Mouse (Mus musculus) adrenal gland, adult 2 months (tissue): ENCODE data around the gene Polr2a. TPM values are rescaled to one million over a fixed set of nuclear protein-coding genes. Genes with fewer than 3 reads are reported as not detected.
"Not testable (repeated sequence)": the region's sequence is repeated elsewhere in the genome, so short reads cannot be mapped to it uniquely, and the experiment has no call there.

Experiments used
- DNase-seq: peaks from one replicate; pipeline ENCODE4 v3.0.0; 2021
- polyA plus RNA-seq: library from polyadenylated mRNA; depleted of rRNA; stranded (reverse); fragments of >200 nt; gene quantifications from 2 replicates; pipeline ENCODE4 v1.2.3, GENCODE M21; 2012
- total RNA-seq, 2 experiments: library from RNA; stranded (reverse); gene quantifications; 2 replicates each; pipeline ENCODE4 v1.2.3; 2021

Gene Polr2a
- total and polyA plus RNA-seq, 3 experiments = 38.3 to 77.9 (median 71.4) TPM

- no peak for DNase-seq
Measured at GRCm38 (mm10) chr11:69754701-69755100, 3.7 kb downstream of the Polr2a start.

GRCm38 (mm10) chr11:69754233-69754632, 4.2 kb downstream of the Polr2a start:
- no peak for DNase-seq

- peak; percentile 66 for DNase-seq
Measured at GRCm38 (mm10) chr11:69752686-69753085, 5.8 kb downstream of the Polr2a start.

GRCm38 (mm10) chr11:69751635-69752034, 6.8 kb downstream of the Polr2a start:
- no peak for DNase-seq

GRCm38 (mm10) chr11:69731408-69731807, 27.0 kb downstream of the Polr2a start:
- DNase-seq = not testable (repeated sequence)

- DNase-seq = peak; percentile 60
Measured at GRCm38 (mm10) chr11:69729063-69729462, 29.4 kb downstream of the Polr2a start.

- DNase-seq = no peak
Measured at GRCm38 (mm10) chr11:69725951-69726350, 32.5 kb downstream of the Polr2a start.

GRCm38 (mm10) chr11:69723074-69723473, 35.4 kb downstream of the Polr2a start:
- no peak for DNase-seq

- DNase-seq = peak; percentile 35
Measured at GRCm38 (mm10) chr11:69720852-69721251, 37.6 kb downstream of the Polr2a start.

GRCm38 (mm10) chr11:69719423-69719822, 39.0 kb downstream of the Polr2a start:
- DNase-seq = no peak

GRCm38 (mm10) chr11:69718661-69719060, 39.8 kb downstream of the Polr2a start:
- DNase-seq = no peak

- no peak for DNase-seq
Measured at GRCm38 (mm10) chr11:69716953-69717352, 41.5 kb downstream of the Polr2a start.

GRCm38 (mm10) chr11:69715929-69716328, 42.5 kb downstream of the Polr2a start:
- DNase-seq = peak; percentile 83

GRCm38 (mm10) chr11:69715482-69715881, 43.0 kb downstream of the Polr2a start:
- DNase-seq = peak; percentile 45

GRCm38 (mm10) chr11:69714636-69715329, 43.7 kb downstream of the Polr2a start:
- DNase-seq = no peak

- DNase-seq = no peak
Measured at GRCm38 (mm10) chr11:69712954-69713672, 45.3 kb downstream of the Polr2a start.

- no peak for DNase-seq
Measured at GRCm38 (mm10) chr11:69711082-69711481, 47.4 kb downstream of the Polr2a start.

- no peak for DNase-seq
Measured at GRCm38 (mm10) chr11:69710470-69710869, 48.0 kb downstream of the Polr2a start.

GRCm38 (mm10) chr11:69709554-69710446, 48.6 kb downstream of the Polr2a start:
- DNase-seq = no peak

- no peak for DNase-seq
Measured at GRCm38 (mm10) chr11:69708614-69709265, 49.7 kb downstream of the Polr2a start.

- DNase-seq = no peak
Measured at GRCm38 (mm10) chr11:69707873-69708381, 50.5 kb downstream of the Polr2a start.

- DNase-seq = no peak
Measured at GRCm38 (mm10) chr11:69707480-69707847, 51.0 kb downstream of the Polr2a start.
